Mouse (Mus musculus): ENCODE results near the gene Arpc5l. TPM values are rescaled to one million over a fixed set of nuclear protein-coding genes. Genes with fewer than 3 reads are reported as not detected.
A peak's percentile ranks its signal among the peaks of the same experiment; 100 is the strongest.

Arpc5l gene
- not detected in 2 replicates for polyA plus RNA-seq (2012; ENCODE audit: insufficient read depth, insufficient read length, low replicate concordance, missing spikeins)

DNA sequence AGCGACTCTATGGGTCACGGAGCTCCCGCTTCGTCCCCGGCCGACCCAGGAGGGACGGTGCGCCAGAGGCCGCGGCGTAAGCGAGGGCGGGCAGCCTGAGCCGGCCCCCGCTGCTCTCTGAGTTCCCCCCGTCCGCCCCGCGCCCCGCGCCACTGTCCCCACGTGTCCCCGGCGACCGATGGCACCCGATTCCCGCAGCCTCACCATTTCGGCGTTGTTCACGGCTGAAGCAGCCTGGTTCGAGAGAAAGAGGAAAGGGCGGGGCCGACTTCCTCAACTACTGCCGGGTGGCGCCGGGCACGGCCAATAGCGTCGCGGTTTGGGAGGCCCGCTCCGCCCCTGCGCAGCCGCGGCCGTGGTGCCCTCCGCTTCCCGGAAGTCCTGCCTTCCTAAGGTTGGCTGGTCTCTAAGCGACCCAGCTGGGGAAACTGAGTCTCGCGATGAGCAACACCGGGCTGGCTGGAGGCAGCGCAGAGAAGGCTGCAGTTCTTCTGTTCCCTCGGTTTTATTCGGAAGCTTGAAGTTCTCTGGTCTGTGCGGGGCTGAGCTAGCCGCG, at the start of gene Arpc5l:
Gene Arpc5l (plus strand): TSS at position 469 of the 556 bp plus-strand sequence.
- TF ChIP-seq CTCF (IDR thresholded peaks at IDR 0.05; ENCODE audit: insufficient read depth, low read depth, low read length): no peak
- peak; percentile 63 for TF ChIP-seq POLR2A (IDR thresholded peaks at IDR 0.05; ENCODE audit: insufficient read depth, low read depth, low read length)
- H3K4me3 ChIP-seq (ENCODE audit: insufficient read depth, low read depth, low read length): peak within 1 kb of the TSS; percentile 81
- no peak within 1 kb of the TSS for H3K27ac ChIP-seq (ENCODE audit: insufficient read depth, low read depth, low read length)
- under 1% methylated on average over 57 of the region's 58 CpGs for WGBS
- H3K4me1 ChIP-seq (ENCODE audit: control insufficient read depth, insufficient read depth, low read length): peaks cover 9% of the 10 kb centered on the region

DNA sequence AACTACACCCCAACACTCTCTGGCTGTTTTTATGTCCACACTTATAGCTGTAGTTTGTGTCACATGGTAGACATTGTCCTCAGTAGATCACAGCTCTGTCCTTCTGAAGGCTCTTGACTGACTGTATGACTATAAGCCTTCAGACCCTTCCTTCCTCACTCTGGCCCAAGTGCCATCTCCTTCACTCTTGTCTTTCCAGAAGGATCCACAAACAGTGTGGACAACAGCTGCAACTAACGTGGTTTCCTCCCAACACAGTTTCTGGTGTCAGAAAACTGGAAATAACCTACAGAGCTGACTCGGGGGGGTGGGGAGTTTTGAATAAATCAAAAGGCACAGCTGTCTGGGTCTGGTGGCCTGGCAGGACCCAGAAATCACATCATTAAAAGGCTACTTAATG, 49.1 kb upstream of the Arpc5l start:
- Histone ChIP-seq H3K27ac (ENCODE audit: insufficient read depth, low read depth, low read length) (no peak overlapping the region), H3K4me1 (ENCODE audit: control insufficient read depth, insufficient read depth, low read length) (peaks cover 6% of the 10 kb centered on the region; the same call in 1 of the 2 replicates), H3K4me3 (ENCODE audit: insufficient read depth, low read depth, low read length) (no peak overlapping the region)
- 64% methylated on average over 2 of the region's 2 CpGs for WGBS
- no peak for TF ChIP-seq POLR2A (IDR thresholded peaks at IDR 0.05; ENCODE audit: insufficient read depth, low read depth, low read length)
- TF ChIP-seq CTCF (IDR thresholded peaks at IDR 0.05; ENCODE audit: insufficient read depth, low read depth, low read length): no peak

DNA sequence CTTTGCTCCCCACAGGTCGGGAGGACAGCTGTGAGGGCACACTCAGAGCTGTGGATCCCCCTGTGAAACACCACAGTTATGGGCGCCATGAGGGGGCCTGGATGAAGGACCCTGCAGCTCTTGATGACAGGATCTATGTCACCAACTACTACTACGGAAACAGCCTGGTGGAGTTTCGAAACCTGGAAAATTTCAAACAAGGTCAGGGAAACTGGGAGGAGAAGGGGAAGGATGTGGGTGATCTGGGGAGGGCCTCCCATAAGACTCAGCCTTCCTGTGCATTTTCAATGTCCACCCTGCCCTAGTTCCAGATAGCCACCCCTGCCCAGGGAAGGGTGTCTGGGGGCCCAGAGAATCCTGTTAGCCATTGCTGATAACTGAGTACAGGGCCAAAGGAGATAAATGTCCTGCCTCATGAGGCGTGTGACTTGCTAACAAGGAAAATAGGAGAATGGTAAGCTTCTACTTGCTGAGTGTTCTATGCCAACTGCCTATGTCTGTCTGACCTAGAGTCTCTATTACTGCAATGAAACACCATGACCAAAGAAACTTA, 47.4 kb upstream of the Arpc5l start:
- TF ChIP-seq POLR2A (IDR thresholded peaks at IDR 0.05; ENCODE audit: insufficient read depth, low read depth, low read length) (no peak), CTCF (IDR thresholded peaks at IDR 0.05; ENCODE audit: insufficient read depth, low read depth, low read length) (no peak)
- no peak overlapping the region for H3K27ac ChIP-seq (ENCODE audit: insufficient read depth, low read depth, low read length)
- no peak overlapping the region for H3K4me3 ChIP-seq (ENCODE audit: insufficient read depth, low read depth, low read length)
- 92% methylated on average over 5 of the region's 5 CpGs for WGBS
- H3K4me1 ChIP-seq (ENCODE audit: control insufficient read depth, insufficient read depth, low read length): 0 out of 2 replicates have a peak, but pooled peaks cover 4% of the 10 kb centered on the region

DNA sequence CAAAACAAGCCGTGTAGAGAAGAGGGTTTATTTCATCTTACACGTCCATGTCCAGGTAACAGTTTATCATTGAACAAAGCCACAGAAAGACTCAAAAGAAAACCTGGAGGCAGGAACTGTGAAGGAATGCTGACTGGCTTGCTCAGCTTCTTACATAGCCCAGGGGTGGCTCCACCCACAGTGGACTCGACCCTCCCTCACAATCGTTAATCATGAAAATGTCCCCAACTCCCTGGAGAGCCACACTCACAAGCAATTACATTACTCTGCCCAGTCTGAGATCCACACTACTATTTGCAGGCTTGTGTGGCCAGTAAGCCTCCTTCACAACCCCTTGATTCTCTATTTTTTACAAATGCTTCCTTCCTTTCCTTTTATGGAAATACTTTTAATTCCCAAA, 41.0 kb upstream of the Arpc5l start:
- TF ChIP-seq CTCF (IDR thresholded peaks at IDR 0.05; ENCODE audit: insufficient read depth, low read depth, low read length) (no peak), POLR2A (IDR thresholded peaks at IDR 0.05; ENCODE audit: insufficient read depth, low read depth, low read length) (no peak)
- no peaks in the 10 kb centered on the region for H3K4me1 ChIP-seq (ENCODE audit: control insufficient read depth, insufficient read depth, low read length)
- WGBS: 45% methylated on average over 4 of the region's 4 CpGs
- H3K4me3 ChIP-seq (ENCODE audit: insufficient read depth, low read depth, low read length): no peak overlapping the region
- no peak overlapping the region for H3K27ac ChIP-seq (ENCODE audit: insufficient read depth, low read depth, low read length)

DNA sequence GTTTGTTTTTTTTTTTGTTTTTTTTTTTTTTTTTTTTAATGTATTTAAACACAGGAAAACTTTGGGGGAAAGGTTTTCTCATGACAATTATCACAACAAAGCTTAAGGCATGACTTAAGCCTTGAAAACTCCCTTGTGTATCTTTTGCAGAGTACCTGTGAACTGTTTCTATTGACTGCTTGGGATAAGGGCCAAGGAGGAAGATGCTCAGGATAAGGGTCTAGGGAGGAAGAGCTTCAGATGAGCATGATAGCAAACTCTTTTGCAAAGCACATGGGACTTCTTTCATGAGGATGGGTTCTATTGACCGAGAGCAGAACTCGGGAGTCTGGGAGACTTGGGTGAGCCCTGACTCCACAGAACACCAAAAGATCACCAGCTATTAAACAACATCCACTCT, 35.5 kb upstream of the Arpc5l start:
- TF ChIP-seq CTCF (IDR thresholded peaks at IDR 0.05; ENCODE audit: insufficient read depth, low read depth, low read length) (no peak), POLR2A (IDR thresholded peaks at IDR 0.05; ENCODE audit: insufficient read depth, low read depth, low read length) (no peak)
- 95% methylated on average over 2 of the region's 2 CpGs for WGBS
- 0 out of 2 replicates have a peak, but pooled peaks cover 3% of the 10 kb centered on the region for H3K4me1 ChIP-seq (ENCODE audit: control insufficient read depth, insufficient read depth, low read length)
- H3K4me3 ChIP-seq (ENCODE audit: insufficient read depth, low read depth, low read length): no peak overlapping the region
- H3K27ac ChIP-seq (ENCODE audit: insufficient read depth, low read depth, low read length): no peak overlapping the region

DNA sequence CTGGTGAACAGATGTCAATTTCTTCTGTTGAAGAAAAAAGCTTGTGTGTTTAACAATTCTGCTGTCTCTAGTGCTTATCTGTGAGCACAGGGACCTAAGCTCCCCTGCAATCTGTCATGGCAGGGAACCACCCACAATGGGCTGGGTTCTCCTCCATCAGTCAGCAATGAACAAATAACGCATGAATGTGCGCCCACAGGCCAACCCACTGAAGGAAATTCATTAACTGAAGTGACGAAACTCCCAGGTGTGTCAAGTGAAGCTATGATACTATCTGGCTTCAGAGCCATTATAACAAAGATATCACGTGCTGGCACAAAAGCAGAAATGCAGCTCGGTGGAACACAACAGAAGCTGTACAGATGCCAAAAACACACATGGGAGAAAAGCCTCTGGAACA, 35.1 kb upstream of the Arpc5l start:
- H3K4me3 ChIP-seq (ENCODE audit: insufficient read depth, low read depth, low read length): no peak overlapping the region
- no peak for TF ChIP-seq CTCF (IDR thresholded peaks at IDR 0.05; ENCODE audit: insufficient read depth, low read depth, low read length)
- no peak for TF ChIP-seq POLR2A (IDR thresholded peaks at IDR 0.05; ENCODE audit: insufficient read depth, low read depth, low read length)
- 74% methylated on average over 5 of the region's 5 CpGs for WGBS
- H3K4me1 ChIP-seq (ENCODE audit: control insufficient read depth, insufficient read depth, low read length): 0 out of 2 replicates have a peak, but pooled peaks cover 3% of the 10 kb centered on the region
- no peak overlapping the region for H3K27ac ChIP-seq (ENCODE audit: insufficient read depth, low read depth, low read length)

DNA sequence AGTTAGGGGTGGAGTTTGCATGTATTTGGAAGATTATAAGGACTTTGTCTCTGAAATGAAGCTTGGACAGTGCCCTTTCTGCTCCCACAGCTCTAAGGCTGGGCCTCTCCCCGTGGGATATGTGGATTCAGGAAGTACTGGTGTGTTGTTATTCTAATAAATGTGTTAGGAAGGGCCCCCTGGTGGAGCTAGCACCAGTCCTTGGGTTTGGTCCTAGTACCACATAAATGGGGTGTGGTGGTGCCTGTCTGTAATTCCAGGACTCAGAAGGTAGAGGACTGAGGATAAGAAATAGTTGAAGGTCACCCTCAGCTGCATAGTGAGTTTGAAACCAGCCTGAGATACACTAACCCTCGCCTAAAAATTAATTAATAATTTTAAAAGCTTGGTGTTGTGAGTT, 31.9 kb upstream of the Arpc5l start:
- Histone ChIP-seq H3K4me1 (ENCODE audit: control insufficient read depth, insufficient read depth, low read length) (0 out of 2 replicates have a peak, but pooled peaks cover 3% of the 10 kb centered on the region), H3K27ac (ENCODE audit: insufficient read depth, low read depth, low read length) (no peak overlapping the region), H3K4me3 (ENCODE audit: insufficient read depth, low read depth, low read length) (no peak overlapping the region)
- TF ChIP-seq CTCF (IDR thresholded peaks at IDR 0.05; ENCODE audit: insufficient read depth, low read depth, low read length) (no peak), POLR2A (IDR thresholded peaks at IDR 0.05; ENCODE audit: insufficient read depth, low read depth, low read length) (no peak)
- WGBS: 53% methylated on average over 2 of the region's 2 CpGs

DNA sequence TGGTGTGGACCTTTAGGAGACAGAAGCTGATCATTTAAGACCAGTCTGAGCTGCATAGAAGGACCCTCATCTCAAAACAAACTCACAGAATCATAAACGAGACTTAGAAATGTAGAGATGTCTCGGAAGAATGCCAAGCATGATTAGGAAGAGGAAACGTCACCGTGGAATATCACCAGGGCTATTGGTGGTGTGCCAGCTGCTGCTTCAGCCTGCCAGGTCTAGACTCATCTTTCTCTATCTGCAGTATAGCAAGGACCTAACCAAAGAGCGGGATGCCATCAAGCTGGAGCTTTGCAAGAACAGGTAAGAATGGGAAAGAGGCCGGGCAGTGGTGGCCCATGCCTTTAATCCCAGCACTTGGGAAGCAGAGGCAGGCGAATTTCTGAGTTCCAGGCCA, 31.4 kb upstream of the Arpc5l start:
- TF ChIP-seq CTCF (IDR thresholded peaks at IDR 0.05; ENCODE audit: insufficient read depth, low read depth, low read length) (no peak), POLR2A (IDR thresholded peaks at IDR 0.05; ENCODE audit: insufficient read depth, low read depth, low read length) (no peak)
- no peak overlapping the region for H3K4me3 ChIP-seq (ENCODE audit: insufficient read depth, low read depth, low read length)
- no peak overlapping the region for H3K27ac ChIP-seq (ENCODE audit: insufficient read depth, low read depth, low read length)
- 0 out of 2 replicates have a peak, but pooled peaks cover 3% of the 10 kb centered on the region for H3K4me1 ChIP-seq (ENCODE audit: control insufficient read depth, insufficient read depth, low read length)
- 76% methylated on average over 7 of the region's 7 CpGs for WGBS

DNA sequence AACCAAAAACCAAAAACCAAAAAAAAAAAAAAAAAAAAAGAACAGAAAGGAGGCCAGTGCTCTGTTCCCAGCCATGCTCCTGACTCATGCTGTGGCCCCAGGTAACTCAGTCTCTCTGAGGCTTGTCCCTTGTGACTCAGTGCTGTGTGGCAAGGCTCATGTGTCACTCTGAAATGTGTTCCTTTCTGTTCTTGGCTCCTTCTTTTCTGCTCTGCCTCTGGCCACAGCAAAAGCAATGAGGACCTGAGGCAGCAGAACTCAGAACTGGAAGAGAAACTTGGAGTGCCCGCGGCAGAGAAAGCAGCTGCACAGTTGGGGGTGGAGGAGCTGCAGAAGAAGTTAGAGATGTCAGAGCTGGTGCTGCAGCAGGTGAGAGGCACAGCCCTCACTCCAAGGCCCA, 31.0 kb upstream of the Arpc5l start:
- no peak overlapping the region for H3K27ac ChIP-seq (ENCODE audit: insufficient read depth, low read depth, low read length)

More for the DNA sequence above, 31.0 kb upstream of the Arpc5l start:
- Histone ChIP-seq H3K4me3 (ENCODE audit: insufficient read depth, low read depth, low read length) (no peak overlapping the region), H3K4me1 (ENCODE audit: control insufficient read depth, insufficient read depth, low read length) (0 out of 2 replicates have a peak, but pooled peaks cover 3% of the 10 kb centered on the region)
- TF ChIP-seq CTCF (IDR thresholded peaks at IDR 0.05; ENCODE audit: insufficient read depth, low read depth, low read length) (no peak), POLR2A (IDR thresholded peaks at IDR 0.05; ENCODE audit: insufficient read depth, low read depth, low read length) (no peak)
- WGBS: 50% methylated on average over 2 of the region's 2 CpGs
